Mouse (Mus musculus): ENCODE measurements around the gene Angptl1.
A peak's percentile ranks its signal among the peaks of the same experiment; 100 is the strongest.

Gene Angptl1

DNA sequence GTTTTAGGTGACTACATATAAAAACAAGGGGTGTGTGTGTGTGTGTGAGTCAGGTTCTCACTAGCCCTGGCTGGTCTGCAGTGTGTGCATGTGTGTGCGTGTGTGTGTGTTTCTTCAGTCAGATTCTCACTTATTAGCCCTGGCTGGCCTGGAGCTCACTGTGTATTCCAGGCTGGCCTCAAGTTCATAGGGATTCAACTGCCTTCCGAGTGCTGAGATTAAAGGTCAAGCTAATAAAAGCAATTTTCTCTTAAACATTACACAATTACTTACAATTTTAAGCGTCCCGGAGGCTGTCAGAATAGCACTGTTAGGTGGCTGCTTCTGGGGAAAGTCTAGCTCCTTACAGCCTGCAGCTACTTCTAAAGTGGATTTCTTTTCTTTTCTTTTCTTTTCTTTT lies at the start of gene Angptl1:
Gene Angptl1, plus strand, starts transcription at position 386 of the 400 bp plus-strand sequence.
- no peak for DNase-seq (ENCODE audit: low read depth, low spot score)

DNA sequence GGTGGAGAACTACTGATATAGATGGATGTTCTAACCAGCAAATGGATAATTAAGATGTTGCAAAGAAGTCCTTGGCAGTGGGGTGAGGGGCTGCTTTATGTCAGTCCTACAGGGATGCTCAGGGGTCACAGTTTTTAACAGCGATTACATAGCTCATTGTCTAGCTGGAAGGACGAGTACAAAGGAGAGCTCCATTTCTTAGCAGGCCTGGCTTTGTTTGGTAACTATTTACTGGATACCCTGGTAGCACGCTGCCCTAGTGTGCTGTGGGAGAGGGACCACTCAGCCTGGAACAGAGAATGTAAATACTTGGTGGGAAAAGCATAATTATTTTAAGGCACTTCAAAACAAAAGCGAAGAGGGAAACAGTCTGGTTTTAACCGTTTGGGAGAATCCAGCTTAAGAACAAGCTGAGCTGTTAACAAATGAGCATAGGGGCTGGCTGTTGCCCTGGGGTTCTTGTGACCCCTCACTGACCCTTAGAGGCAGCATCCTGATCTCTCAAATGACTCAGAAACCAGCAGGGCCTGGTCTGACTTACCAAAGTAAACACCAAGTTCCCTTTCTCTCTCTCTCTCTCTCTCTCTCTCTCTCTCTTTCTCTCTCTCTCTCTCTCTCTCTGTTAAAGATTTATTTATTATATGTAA lies 48.4 kb upstream of the Angptl1 start:
- DNase-seq (ENCODE audit: low read depth, low spot score) = no peak

DNA sequence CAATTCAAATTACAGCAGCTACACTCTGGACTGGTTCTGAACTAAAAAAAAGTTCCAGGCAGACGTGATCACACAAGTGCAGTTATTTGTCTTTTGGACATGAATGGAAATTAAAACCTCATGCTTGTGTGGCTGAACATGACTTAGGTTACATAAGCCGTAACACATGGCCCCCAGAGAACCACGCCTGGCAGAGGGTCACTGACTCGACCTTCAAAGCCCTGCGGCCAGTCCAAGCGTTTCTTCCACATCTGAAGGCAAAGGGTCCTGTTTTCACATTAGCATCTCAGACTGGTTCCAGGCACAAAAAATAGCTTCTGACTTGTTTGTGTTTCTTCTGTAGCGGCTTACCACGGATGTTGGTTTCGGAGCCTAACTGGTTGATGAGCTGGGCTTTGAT lies 42.1 kb upstream of the Angptl1 start:
- DNase-seq (ENCODE audit: low read depth, low spot score) = no peak

DNA sequence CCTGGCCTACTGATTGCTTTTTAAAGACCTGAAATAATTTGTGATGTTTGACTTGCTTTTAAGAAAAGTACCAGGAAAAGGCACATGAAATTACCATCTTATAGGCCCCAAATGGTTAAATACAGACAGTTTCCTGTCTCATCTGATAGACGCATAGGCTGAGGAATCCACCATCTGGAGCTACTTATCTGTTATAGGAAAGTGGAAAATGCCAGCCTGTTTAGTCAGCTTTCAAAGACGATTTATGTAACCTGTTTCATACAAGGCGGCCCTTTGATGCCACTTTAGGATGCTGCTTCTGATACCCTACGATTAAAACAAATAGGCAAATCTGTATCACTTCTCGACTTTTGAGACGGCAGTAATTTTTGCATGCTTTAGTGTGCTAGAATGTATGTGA lies 37.1 kb upstream of the Angptl1 start:
- no peak for DNase-seq (ENCODE audit: low read depth, low spot score)

DNA sequence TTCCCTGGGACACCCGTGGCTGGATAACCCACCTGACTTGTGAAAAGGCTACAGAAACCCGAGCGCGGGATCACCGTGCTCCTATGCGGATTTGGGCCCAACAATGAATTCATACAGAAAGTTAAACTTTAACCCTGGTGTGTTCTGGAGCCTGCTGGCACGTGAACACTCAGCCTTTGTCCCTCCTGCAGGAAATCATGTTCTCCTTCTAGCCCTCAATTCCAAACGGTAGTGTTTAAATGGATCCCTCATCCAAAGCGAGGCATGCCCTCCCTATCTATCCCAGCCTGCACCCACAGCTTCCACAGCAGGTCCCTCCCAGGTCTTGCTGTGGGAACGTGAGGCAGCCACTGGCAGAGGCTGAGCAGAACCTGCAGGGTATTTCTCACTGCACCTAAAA lies 30.0 kb upstream of the Angptl1 start:
- no peak for DNase-seq (ENCODE audit: low read depth, low spot score)

DNA sequence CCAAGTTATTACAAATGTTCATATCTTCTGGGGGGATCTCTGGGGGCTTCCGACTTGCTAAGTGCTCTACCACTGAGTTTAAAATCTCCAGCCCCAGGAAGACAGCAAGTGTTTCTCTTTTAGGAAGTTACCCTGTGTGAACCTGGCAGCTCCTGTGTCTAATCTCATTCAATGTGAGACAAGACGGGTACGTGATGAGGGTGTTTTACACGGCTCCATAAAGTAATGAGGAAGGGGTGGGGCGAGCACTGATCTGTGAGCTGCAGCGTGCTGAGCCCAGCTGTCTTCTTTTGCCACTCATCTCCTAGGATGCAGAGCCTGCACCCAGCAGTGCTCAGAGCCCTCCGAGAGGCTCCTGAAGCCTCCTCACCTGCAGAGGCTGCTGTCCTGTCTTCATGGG lies 26.4 kb upstream of the Angptl1 start:
- DNase-seq (ENCODE audit: low read depth, low spot score) = no peak

DNA sequence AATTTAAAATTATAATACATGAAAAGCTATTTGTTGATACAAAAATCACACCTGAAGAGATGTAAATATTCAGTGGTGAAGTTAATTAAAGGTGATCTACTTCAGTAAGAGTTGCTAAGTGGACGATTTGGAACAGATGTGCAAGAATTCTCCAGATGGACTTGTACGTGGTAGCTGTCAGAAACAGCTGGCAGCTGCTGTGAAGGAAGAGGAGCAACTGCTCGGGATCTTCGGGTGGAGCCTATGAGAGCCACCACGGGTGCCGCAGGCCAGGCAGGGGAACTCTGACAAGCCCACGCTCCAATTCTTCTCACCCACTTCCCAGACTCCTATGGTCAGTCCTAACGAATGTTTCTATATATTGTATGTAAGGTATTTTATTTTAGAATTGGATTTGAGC lies 25.6 kb upstream of the Angptl1 start:
- no peak for DNase-seq (ENCODE audit: low read depth, low spot score)

DNA sequence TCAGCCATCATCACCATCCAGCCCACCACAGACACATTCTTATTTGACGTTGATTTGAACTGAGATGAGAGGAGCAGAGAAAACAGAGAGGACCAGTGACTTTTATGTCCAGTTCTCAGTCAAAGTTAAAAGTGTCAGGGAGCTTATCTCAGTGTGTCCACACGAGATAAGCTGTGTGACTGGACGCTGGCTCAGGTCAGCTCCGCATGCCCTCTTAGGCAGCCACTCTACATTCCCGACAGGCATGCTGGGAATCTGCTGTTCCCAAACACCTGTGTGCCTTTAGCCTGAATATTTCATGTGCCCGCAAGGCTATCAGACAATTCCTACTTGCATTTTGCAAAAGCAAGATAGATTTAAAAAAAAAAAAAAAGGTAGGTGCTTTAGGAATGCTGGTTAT lies 24.9 kb upstream of the Angptl1 start:
- no peak for DNase-seq (ENCODE audit: low read depth, low spot score)

DNA sequence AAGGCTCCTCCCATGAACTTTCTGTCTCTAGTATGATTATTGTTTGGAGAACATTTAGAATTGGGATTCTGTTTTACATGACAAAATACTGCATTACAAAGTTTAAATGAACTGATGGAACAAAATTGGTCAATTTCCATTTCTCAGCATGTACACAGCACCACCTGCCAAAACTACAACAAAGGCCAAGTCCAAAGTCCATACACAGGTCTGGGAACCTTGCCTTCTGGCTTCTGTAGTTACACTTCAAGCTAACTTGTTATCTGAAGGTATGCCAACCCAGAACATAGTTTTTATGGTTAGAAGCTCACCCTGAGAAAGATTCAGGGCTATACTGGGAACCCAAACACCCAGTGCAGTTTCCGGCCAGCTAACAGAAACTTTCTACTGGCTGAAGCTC lies 19.1 kb upstream of the Angptl1 start:
- DNase-seq (ENCODE audit: low read depth, low spot score) = no peak

DNA sequence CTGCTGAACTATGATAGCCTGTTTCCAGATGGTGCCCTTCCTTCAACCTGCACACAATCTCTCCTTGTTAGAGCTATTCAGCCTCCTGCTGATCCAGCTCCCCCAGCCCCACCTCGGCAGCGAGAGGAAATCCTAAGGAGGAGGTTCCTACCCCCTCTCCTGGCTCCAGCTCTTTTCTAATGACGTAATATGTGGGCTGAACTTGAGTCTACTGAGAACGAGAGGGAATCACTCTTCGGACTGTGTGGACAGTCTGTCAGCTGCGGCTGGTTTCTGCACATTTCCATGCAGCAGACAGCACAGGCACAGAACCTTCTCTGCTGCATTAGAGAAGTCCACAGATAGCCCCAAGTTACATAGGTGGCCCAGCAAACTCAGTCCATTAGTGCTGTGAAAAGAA lies 333 bp downstream of the Angptl1 start:
- no peak for DNase-seq (ENCODE audit: low read depth, low spot score)

DNA sequence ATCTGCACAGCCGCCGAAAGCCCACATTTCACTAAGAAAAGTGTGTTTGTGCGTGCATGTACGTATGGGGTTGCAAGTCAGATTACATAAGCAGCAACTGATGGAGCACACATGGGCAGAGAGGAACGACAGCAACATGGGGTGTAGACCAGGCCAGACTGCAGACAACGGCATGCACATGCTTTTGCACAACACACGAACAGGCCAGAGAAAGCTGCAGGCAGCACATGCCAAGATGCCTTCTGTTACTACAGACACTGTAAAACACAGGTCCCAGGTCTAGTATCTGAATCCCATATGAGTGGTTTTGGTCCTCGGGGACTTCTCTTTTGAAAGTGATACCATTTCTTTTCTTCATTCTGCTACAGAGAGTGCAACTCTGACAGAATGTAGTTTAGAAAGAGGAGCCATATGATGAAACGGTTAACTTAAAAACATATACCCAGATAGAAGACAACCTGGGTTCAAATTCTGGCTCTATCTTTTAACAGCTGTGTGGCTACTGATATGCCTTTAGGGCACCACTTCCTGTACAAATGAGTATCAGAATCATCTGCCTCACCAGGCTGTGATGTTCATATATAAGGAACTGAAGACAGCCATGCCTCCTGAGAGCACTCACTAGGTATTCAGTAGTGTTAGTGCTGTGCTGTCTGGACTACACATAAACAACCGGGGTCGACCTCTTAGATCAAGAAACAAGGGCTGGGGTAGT lies 3.4 kb downstream of the Angptl1 start:
- no peak for DNase-seq (ENCODE audit: low read depth, low spot score)

DNA sequence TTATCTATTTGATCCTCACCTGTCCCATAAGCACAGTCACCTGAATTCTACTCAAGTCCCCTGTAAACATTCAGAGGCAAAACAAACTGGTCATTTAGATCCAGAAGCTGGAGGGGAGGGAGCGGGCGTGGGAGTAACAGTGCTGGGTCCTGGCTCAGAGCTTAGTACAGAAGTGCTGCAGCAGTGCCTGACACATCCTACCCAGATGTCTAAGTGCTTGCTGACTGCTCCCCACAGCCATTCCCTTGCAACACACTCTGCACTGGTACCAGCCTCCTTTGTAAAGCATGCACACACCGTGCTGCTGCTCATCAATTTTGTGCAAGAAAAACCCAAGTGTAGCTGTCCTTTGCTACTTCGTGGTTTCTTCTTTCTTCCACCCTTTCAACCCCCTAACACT lies 8.7 kb downstream of the Angptl1 start:
- DNase-seq (ENCODE audit: low read depth, low spot score) = no peak

DNA sequence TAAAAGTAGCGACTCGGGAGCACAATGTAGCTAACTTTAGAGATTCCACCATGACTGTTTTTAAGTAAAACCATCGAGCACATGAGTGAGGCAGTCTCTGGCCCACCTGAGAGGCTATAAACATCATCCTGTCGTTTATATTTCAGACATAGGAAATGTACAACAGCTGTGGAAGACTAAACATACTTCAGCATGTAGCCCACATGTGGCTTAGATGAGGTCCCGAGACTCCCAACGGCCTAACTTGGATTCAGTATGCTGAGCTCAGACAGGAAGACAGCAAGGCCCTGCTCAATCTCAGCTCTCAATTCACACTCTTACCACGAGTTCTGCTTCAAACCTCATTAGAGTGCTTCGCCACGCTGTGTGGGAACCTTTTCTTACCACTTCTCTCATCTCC lies 14.0 kb downstream of the Angptl1 start:
- no peak for DNase-seq (ENCODE audit: low read depth, low spot score)

DNA sequence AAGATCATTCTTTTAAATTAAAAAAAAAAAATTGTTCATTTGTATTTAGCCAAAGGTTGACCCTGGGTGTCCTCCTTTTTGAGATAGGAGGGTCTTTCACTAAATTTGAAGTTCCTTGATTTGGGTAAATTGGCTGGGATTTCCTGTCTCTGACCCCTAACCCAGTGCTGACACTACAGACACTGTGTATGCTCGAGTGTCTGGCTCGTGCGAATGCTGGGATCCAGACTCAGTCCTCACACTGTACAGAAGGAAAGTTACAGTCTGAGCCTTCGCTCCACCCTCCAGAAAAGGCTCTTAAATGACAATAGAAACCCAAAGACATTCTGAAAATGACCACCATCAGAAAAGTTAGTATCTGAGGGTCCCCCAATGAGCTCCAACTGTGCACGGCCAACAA lies 14.5 kb downstream of the Angptl1 start:
- no peak for DNase-seq (ENCODE audit: low read depth, low spot score)

DNA sequence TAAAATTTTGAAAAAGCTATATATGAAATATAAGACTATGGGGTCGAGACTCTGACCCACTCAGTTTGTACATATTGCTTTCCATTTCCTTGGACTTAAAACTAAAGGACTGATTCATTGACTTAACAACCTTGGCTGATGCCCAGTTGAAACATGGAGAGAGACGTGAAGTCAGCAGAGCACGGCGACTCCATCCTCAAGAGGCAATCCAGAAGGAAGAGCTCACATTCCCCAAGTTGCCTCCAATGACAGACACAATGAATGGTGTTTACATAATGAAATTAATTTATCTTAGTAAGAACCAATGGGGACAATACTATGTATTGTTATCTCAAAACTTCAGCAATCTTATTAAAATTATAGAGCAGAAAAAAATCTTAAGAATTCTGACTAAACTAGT lies 16.2 kb downstream of the Angptl1 start:
- DNase-seq (ENCODE audit: low read depth, low spot score) = no peak

DNA sequence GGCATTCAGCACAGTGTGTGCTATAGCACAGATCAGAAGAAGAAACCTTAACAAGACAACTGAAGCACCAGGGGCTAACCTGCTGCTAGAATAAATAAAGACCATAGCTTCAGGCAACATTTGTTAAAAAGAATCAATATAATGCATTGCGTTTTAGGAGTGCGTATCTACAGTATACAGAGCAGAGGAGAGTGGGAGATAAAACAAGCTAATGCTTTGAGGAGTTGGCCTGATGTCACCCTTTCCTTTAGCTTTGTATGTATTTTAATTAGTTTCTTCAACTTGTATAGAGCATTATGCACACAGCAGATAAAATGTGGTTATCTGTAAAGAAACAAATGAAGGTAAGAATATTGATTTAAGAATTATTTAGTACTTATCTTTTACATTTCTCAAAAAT lies 18.3 kb downstream of the Angptl1 start:
- DNase-seq (ENCODE audit: low read depth, low spot score) = no peak

DNA sequence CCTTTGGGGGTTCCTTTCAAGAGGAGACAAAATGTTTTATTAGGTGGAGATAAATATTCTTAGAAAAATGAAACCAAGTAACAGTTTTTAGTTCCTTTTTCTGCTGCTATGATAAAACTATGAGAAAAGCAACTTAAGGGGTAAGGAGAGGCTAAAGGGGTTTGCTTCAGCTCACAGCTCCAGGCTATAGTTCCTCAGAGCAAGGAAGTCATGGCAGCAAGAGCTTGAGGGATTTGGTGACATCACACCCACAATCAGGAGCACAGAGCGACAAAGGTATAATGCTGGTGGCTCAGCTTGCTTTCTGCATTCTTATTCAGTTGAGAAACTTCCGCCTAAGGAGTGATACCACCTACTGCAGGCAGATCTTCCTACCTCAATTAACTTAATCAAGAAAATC lies 20.8 kb downstream of the Angptl1 start:
- no peak for DNase-seq (ENCODE audit: low read depth, low spot score)

DNA sequence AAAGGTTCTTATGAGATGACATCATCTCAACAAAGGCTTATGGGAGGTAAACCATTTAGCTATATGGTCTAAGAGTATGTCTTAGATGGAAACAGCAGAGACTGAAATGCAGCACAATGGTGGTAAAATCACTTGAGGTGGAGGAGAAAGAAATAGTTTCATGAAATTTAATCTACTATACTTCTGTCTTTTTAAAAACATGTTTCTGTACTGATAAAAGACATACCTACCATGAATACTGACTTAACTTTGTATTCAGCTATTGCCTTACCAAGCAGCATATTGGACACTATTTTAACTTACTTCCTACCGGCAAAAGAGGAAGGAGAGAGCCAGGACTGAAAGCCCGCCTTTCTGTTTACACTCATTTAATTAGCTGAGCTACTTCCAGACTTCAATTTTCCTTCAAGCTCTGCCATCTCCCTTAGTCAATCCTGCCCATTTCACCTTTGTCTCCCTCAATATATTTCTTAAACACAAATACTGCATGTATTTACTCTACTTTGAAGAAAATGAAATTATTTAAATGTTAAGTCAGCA lies 21.4 kb downstream of the Angptl1 start:
- DNase-seq (ENCODE audit: low read depth, low spot score) = no peak

DNA sequence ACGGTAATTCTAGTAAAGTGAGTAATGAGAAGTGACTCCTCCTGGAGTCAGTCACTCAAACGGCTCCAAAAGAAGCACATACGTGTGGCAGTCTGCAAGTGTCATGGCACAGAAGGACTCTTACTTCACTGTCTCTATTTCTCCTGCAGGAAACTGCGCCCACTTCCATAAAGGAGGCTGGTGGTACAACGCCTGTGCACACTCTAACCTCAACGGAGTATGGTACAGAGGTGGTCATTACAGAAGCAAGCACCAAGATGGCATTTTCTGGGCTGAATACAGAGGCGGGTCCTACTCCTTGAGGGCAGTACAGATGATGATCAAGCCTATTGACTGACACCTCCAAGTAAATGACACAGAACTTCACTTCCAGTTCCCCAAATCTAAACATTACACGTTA lies 21.9 kb downstream of the Angptl1 start:
- DNase-seq (ENCODE audit: low read depth, low spot score) = no peak

DNA sequence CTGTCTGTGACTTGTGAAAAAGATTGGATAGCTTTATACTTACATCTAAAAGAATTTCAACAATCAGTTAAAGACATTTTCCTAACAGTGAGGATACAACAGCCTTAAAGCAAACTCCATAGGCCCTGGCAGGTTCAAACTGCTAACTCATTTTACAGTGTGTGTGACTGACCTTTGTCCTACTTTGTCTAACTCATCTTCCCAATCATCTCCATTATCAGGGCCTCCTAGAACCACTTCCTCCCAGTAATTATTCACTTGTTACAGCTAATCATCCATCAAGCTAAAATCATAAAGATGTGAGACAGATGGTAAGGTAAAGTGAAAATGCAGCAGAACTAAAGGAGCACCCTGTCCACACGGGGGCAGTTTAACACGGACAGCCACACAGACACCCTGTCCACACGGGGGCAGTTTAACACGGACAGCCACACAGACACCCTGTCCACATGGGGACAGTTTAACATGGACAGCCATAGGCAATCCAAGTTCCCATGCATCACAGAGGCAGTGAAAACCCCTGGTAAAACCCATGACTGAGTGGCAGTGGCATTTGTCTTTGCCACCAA lies 23.2 kb downstream of the Angptl1 start:
- no peak for DNase-seq (ENCODE audit: low read depth, low spot score)

DNA sequence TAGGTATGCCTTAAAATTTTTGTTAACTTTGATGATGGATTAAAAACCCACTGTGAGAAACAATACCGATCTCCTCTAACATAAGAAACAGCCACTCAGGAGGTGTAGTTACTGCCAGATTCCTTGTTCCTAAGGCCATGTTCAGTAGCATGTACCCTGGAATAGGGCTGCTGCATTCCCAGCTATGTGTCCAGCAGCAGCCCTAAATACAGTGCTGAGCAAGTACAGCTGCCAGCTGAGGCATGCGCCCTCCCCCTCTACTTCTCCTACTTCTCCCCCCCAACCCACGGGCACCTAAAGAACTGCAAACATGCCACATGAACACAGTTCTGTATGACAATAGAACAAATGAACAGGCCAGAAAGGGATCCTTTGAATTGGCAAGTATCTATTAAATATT lies 25.4 kb downstream of the Angptl1 start:
- no peak for DNase-seq (ENCODE audit: low read depth, low spot score)

DNA sequence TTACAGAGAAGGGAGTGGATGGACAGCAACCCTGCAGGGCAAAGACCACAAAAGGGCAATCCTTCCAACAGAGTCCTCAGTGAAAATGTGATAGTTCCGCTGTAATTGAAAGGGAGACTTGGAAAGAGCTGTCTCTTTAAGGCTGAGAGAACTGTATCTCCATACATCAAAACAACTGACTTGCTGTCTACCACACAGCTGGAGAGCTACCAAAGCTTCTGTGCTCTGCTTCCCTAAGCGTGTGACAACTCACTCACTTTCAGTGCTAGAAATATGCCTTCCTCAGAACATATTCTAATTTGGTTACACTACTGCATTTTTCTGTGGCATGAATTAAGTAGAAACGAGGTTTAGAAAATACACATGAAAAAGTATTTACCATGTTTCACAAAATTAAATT lies 25.9 kb downstream of the Angptl1 start:
- peak; percentile 18 for DNase-seq (ENCODE audit: low read depth, low spot score)

DNA sequence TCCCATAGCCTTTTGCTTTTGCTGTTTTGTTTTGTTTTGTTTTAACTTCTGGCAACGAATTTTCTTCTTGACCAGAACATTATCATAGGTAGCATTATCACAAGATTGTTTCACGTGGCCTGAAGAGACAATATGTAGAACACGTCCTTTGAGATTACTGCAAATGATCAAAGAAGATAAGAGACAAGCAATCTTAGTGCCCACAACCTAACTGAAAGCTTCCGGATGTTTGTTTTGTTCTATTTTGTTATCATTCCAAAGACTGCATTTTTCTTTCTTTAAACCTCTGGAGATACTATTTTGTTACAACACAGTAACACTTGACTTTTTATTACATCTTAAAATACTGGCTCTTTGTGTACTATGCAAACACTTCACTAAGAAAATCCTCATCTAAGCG lies 31.7 kb downstream of the Angptl1 start:
- DNase-seq (ENCODE audit: low read depth, low spot score) = no peak

Data from brain, embryonic 18.5 days (tissue).